Mouse (Mus musculus) heart, postnatal 10 days (tissue): Measurements from ENCODE around the gene Stk24. TPM values are rescaled to one million over a fixed set of nuclear protein-coding genes. Genes with fewer than 3 reads are reported as not detected.

Experiments
- DNase-seq, 2 experiments: peaks; one replicate each; pipeline ENCODE4 v3.0.0; 2021
- intact Hi-C: fragments of 180-260 bp; cut with DNase I; formaldehyde crosslinking; loops from one replicate; pipeline ENCODE4 v1.15.1; 2025
- total RNA-seq, 2 experiments: library from RNA; stranded (reverse); gene quantifications; 2 replicates each; pipeline ENCODE4 v1.2.3; 2021

Stk24 gene
- total RNA-seq, 2 experiments from 2014 or later = 86.3 to 96.3 TPM

DNA sequence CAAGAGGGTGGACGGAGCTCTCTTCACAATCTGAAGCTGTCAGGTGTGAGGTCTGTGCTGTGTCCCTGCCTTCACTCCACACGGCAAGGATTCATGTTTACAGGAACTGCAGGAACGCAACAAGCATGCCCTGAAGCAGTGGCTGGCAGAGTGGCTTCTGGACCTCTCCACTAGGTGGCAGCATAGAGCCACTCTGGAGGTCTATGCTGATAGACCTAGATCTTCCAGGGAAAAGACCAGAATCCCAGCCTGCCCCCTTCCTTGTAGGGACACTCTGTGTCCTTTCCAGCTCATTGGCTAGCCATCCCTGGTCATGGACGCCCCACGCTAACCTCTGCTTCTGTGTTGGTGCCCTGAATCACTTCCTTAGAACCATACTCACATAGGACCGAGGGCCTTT is 100.7 kb downstream of the Stk24 start:
- intact Hi-C loops = loop anchor here (1.0 to 5.0 kb wide), 3 partner anchors 12 to 298 kb away; no protein-coding TSS in a partner anchor
- peak; percentile 86 to 94 for DNase-seq

DNA sequence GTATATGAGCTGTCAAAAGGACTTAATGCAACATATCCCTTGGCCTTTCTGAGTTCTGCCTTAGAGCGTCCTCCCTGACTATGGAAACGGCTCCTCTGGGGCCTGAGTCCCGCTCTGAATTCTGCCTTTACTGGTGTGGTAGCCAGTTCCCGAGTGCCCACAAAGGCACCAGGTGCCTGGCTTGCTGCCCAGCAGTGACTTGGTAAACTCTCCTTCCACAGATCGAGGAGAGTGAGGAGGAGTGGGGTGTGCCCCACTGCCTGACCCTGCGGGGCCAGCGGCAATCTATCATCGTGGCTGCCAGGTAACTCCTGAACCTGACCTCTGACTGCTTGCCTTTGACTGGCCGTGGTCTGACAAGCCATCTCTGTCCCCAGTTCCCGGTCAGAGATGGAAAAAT is 103.8 kb downstream of the Stk24 start:
- DNase-seq = no peak
- intact Hi-C loops = loop anchor here (5.0 kb wide), 1 partner anchor 301 kb away; no protein-coding TSS in a partner anchor

DNA sequence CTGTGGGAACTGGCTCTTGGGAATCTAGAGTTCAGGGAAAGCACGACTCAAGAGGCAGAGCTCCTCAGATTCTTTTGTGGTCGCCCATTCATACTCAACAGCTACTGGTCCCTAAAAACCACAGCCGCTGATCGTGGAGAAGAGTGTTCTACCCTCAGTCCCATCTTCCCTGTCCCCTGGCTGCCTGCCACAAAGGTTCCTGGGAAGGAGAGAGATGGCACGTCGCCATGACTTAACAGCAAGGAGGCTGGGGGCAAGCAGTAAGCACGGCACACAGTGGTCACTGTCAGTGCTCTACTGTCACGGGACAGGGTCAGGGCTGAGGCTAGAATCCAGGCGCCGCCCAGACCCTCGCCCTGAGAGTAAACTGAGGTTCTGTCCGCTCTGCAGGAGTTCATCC is 104.8 kb downstream of the Stk24 start:
- no peak for DNase-seq
- intact Hi-C loops = loop anchor here (5.0 kb wide), 1 partner anchor 302 kb away; no protein-coding TSS in a partner anchor

DNA sequence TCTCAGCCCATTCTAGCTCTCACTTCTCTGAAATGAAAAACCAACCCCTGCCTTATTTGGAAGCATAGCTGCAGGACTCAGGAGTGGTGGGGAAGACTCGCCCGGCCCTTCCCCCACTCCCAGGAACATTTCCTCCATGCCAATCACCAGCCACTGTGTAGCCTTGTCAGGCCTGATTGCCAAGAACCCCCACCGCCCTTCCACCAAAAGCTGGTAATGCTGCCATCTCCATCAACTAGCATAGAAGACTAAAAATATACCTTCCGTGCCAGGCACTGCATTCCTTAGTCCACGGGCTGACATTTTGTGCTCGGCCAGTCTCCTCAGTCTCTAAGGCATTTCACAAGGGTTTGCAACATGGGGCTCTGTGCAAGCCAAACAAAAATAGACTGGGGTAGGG is 109.3 kb downstream of the Stk24 start:
- DNase-seq = peak; percentile 21 to 44
- intact Hi-C loops = no loop called here

DNA sequence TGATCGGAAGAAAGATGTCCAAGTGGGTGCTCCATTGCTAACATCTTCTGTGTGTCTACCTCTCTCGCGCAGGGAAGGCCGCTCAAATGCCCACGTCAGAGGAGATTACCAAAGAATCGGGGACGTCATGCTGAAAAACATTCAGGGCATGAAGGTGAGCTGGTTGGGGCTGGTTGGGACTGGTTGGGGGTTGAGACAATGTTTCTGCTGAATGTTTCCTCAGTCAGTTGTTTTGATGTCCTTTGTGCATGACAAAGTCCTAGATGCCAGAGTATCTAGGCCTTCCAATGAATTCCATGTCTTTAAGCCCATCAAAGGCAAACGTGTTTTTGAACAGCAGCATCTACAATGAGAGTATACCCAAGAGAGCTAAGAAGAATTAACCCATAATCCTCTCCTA is 112.0 kb downstream of the Stk24 start:
- intact Hi-C loops = no loop called here
- DNase-seq = no peak

DNA sequence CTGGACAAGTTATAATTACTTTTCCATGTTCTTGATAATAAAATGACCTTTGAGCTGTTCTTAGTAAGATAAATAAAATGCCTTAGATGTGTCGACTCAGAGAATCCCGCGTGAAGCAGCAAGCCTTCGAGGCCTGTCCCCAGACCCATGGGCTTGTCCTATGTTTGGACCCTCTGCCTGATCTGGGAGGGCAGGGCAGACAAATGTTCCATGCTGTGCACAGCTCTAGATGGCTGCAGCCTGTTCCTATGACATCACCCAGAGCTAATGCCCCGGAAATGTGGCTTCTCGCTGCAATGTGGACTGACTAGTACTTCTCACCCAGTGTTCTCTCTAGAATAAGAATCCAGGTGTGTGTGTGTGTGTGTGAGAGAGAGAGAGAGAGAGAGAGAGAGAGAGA is 115.4 kb downstream of the Stk24 start:
- DNase-seq = peak in 1 of 2 experiments; percentile 34
- intact Hi-C loops = loop anchor here (5.0 kb wide), 1 partner anchor 188 kb away; no protein-coding TSS in a partner anchor

DNA sequence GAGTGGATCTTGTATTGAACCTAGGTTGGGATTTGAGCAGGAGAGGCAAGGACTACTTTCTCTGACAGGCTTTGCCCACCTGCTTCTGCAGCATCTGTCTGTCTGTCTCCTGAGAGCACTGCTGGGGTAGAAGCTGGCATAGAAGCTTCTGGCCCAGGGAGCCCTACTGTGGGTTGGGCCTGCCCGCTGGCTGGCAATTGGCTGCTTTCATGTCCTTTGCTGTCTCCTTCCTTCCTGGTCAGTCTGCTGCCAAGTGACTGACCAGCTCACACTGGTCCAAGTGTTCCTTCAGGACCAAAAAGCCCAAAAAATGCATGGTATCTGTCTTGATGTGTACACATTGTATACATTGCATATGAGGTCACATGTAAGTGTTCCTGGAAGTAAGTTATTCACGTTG is 115.9 kb downstream of the Stk24 start:
- intact Hi-C loops = loop anchor here (5.0 kb wide), 1 partner anchor 188 kb away; no protein-coding TSS in a partner anchor
- DNase-seq = no peak

DNA sequence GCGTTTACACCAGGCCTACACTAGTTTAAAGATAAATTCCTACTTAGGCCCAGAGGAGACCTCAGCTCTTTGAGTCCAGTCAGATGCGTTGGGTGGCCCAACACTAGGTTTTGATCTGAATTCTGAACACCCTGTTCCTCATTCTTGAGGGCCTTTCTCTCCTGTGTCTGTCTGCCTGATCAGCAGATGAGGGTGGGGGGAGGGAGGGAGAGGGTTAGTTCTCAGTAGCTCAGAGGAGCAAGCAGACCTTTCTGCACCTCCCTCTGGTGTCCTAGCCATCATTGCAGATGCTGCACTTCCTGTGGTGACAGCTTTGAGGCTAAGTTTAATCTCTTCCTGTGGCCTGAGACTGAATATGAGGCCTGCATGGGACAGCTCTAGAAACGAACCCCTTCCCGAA is 117.2 kb downstream of the Stk24 start:
- intact Hi-C loops = loop anchor here (5.0 kb wide), 1 partner anchor 190 kb away; no protein-coding TSS in a partner anchor
- no peak for DNase-seq

DNA sequence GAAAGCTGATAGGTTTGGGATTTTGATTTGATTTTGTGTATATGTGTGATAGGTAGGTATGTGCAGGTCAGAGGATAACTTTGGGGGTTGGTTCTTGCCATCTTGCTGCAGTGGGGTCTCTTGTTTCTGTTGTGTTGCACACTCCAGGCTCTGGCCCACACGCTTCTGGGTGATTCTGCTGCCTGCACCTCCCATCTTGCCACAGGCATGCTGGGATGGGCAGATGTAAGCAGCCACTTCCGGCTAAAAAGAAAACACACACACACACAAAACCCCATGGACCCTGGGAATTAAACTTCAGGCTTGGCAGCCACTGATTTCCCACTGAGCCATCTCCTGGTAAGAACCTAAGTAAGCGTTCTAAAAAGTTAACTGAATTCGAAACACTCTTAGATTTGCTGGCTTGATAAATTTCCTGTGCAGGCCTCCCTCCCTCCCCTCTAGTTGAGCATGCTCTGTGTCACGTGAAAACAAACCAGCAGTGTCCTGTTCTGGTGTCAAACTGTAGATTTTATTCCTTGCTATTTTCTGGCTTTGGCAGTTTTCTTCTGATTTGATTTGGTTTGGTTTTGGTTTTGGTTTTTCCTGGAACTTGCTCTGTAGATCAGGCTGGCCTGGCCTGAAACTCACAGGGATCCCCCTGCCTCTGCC is 118.5 kb downstream of the Stk24 start:
- no peak for DNase-seq
- intact Hi-C loops = loop anchor here (5.0 kb wide), 1 partner anchor 191 kb away; no protein-coding TSS in a partner anchor

DNA sequence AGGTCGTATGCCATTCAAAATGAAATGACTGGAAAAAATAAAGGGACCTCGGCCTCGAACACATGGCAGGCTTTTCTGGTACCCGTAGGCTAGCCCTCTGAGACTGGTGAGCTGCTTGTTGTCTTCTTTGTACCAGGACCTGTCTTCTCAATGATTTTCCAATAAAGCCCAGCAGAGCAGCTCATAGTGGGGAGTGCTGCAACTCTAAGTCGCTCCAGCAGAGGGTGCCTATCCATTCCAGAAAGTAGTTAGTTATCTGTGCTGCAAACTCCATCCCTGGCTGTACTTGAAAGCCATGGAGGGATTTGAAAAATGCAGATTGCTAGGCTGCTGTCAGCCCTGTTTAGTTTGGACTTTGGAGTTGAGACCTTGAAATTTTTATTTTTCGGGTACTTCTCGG is 120.0 kb downstream of the Stk24 start:
- intact Hi-C loops = loop anchor here (5.0 kb wide), 1 partner anchor 193 kb away; no protein-coding TSS in a partner anchor
- DNase-seq = peak; percentile 68 to 78

DNA sequence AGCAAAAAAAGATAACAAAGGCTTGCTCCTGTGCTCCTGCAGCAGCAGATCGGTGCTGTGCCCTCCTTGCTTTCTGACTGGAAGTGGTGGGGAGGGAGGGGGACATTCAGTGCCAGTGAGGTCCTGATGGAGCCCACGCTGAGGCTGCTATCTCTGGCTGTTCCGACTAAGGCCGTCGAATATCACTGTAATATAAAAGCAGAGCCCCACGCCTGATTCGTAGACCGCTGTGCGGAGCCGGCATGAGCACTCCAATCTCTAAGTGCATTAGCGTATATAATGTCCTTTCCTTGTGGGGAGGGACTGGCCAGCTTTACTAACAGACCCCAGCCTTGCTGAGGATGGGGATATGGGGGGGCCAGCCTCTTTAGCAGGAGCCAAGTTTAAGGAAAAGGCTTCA is 120.5 kb downstream of the Stk24 start:
- intact Hi-C loops = no loop called here

DNA sequence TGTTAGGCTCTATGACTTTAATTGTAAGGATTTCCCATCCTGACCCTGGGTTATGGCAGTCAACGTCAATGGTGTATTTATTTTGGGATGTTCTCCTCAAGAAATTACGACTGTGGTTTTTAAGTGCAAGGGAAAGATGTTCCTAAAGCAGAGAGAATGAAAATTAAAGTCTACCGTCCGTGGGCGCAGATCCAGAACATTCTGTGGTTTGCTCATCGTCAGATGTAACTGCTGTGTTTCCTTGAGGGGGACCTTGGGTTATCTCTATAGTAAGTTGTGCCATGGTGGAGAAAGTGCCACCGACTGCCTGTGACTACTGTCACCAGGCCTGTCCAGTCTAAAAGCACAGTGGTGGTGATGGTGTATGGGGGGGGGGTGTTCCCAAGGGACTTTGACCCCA is 122.9 kb downstream of the Stk24 start:
- no peak for DNase-seq
- intact Hi-C loops = no loop called here

More for the DNA sequence above, 120.5 kb downstream of the Stk24 start:
- no peak for DNase-seq

DNA sequence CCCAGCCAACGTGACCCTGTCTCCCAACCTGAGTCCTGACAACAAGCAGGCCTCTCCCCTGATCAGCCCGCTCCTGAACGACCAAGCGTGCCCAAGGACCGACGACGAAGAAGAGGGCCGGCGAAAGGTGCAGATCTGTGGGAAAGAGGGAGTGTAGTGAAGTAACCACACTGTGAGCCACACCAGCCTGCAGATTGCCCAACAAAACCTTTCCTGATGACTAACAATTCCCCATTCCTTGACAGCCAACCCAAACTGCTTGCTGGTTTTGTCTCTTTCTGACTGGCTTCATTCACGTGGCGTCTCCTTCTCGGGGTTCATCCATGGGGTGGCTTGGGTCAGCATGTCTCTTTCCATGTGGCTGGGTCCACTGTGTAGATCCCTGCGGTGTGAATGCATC is 124.3 kb downstream of the Stk24 start:
- intact Hi-C loops = no loop called here
- no peak for DNase-seq

DNA sequence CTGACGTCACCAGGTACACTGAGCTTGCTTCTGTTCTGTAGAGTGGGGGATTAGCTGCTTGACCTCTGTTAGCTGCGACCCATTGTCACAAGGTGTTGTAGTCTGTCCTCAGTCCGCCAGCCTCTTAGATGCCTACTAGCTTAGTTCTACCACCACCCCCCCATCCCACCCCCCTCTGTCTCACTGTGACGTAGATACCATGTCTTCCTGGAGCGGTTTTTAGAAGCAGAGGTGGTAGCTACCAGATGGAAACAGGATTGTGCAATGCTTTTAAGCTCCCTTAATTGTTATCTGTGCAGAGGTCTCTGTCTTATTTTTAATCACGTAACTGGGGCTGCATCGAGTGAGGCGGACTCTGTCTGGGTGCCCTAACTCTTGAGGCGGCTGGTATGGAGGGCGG is 124.9 kb downstream of the Stk24 start:
- intact Hi-C loops = no loop called here
- DNase-seq = no peak

DNA sequence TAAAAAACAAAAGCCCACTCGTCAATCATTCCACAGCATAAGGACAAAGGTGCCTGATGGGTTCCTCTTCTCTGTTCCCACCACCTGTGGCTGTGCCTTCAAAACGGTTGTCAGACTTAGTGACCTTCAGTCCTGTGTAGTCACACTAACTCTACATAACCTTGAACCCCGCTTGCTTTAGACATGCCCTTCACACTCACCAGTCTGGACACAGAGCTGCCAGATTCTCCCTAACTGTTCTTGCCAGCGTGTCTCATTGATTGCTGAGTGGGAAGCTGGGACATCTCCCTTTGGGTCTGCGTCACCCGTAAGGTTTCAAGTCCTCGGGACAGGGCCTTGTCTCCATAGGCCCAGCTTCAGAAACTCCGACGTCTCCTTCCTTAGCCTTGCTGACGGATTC is 127.3 kb downstream of the Stk24 start:
- intact Hi-C loops = no loop called here
- no peak for DNase-seq

DNA sequence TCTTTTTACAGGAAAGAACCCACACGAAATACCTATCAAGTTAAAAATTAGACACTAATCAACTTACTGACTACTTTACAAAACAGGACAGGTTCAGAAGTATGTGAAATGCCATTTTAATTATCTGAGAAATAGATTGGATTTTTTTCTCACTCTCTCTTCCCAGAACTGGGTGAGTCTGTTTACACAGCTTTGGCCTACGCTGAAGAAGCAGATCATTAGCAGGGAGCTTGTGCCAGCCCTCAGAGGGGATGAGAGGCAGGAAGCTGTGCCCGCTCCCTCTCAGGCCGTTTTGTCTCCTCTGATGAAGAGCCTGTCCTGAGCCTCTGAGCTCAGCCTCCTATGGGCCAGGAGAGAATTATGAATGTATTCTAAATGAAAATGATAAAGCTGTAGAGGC is 128.1 kb downstream of the Stk24 start:
- intact Hi-C loops = no loop called here

DNA sequence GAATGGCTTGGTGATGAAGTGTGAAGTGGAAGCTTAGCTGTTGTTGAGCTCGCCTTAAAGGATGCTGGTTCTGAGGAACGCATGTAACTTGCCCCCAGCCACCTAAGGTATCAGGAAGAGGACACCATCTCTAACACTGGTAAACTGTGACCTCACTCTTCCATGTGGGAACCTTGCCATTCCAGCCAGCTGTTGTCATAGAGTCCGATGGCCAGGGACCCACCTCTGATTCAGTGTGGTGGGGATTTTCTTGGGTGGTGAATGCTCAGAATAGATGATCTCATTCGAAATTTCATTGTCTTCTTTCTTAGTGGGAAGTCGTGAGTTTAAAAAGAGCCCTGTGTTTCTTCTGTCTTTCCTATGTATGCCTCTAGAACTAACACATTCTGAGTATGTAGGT is 128.7 kb downstream of the Stk24 start:
- intact Hi-C loops = no loop called here
- DNase-seq = no peak

More for the DNA sequence above, 128.1 kb downstream of the Stk24 start:
- no peak for DNase-seq

DNA sequence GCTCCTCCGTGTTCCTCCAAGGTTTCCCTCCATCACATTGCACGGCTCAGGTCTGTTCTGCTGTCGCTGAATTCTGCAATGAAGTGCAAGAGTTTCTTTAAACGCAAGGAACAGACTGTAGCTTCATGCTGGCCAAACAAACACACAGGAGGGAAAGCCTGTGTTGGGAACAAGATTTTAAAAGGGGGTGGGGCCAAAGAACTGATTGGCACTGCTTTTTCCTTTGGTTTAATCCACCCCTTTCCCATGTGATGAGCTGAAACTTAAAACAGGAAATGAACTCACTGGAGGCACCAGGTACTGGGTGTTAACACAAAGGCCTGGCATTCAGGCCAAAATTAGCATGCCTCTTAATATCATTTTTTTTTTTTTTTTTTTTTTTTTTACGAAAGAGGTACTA is 131.5 kb downstream of the Stk24 start:
- DNase-seq = no peak
- intact Hi-C loops = no loop called here

DNA sequence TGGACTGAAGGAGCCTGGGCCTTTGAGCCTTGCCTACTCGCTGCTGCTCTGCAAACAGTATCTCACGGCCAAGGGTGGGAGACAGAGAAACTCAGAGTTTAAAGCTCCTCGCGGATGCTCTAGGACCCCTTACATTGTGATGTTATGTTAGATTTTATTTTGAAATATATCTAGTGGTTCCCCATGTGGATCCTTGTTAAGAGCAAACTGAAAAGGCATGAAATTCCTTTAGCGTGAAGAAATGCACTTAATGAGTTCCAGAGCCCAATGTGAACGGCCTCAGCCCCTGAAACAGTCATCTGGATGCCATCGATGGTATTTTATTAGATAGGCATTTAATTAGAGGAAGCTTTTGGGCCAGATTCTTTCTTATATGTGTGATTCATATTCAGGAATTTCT is 132.5 kb downstream of the Stk24 start:
- intact Hi-C loops = no loop called here
- peak in 1 of 2 experiments; percentile 30 for DNase-seq

DNA sequence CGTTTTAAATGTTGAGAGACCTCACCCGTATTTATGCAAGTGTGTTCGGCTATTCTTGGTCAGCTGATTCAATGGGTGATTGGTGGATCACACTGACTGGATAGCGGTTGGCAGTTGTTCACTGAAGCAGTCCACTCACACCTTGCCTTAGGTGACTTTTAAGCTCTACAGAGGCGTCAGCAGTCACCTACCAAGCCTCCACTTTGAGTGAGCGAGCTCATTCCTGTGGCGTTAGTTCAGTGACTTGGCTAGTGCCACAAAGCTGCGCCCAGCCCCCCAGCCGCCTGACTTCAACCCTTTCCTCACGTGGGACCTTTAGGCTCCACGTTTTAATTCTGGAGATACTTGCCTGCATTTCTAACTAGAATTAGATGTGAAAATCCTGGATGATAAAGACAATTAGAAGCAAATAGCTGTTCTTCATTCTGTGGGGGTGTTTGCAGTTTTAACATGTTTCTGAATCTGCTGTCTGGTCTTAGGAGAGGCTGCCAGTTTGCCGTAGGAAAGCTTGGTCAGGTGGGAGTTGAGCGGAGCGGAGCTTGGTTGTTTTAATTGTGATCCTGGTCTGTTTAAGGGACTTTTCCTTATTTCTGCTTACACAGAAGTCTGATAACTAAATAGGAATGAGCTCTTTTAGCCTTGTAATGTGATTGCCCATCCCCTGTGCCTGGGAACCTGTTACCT is 133.6 kb downstream of the Stk24 start:
- intact Hi-C loops = no loop called here

DNA sequence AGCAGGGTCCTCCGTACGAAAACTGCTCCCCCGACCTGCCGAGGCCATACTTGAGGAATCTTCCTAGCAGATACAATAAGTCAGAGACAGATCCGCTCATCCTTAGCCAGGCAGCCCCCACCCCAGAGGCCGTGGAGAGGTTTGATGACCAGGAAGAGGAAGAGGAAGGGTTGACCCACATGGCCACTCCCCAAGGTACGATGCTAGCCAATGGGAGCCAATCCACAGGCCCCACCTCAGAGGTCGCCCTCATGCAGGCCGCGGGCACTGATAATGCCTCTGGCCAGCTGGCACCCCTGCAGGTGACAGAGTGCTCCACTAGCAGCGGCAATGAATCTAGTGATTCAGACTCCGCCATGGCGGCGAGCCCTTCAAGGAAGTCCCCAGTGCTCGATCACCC is 135.7 kb downstream of the Stk24 start:
- no peak for DNase-seq
- intact Hi-C loops = no loop called here

More for the DNA sequence above, 133.6 kb downstream of the Stk24 start:
- DNase-seq = peak; percentile 54 to 56

DNA sequence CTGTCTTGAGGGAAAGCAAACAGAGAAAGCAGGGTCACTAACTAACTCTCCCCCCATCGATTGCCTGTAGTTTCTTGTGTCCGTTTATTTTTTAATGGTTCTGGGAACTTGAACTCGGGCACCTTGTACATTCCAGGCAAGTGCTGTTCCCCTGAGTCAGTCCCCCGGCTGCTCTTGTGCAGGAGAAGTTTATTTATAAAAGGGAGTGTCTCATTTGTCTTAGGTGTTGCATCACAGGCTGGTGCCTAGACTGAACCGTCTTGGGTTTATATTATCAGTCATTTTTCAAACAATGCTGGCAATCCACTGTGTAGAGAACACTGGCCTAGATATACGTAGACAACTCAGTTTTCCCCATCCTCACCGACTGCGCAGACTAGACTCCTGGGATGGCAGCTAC is 140.4 kb downstream of the Stk24 start:
- intact Hi-C loops = no loop called here
- DNase-seq = no peak
